Mouse (Mus musculus) testis, adult 2 months (tissue): ENCODE measurements around the gene Doc2b.

Experiments
- CTCF ChIP-seq: fragments of 200-500 bp; IDR thresholded peaks from 2 replicates; pipeline ENCODE4 v1.5.1; 2012; ENCODE audit warnings: low read depth, mild to moderate bottlenecking, inconsistent platforms, low read length, moderate library complexity; ENCODE audit not compliant: control insufficient read depth, insufficient read depth, insufficient replicate concordance
- POLR2A ChIP-seq: fragments of 200-500 bp; IDR thresholded peaks from 2 replicates; pipeline ENCODE4 v1.6.1; 2012; ENCODE audit warnings: low read depth, mild to moderate bottlenecking, inconsistent platforms, low read length, moderate library complexity; ENCODE audit not compliant: control insufficient read depth

GRCm38 (mm10) chr11:75836240-75836610 lies 40.4 kb upstream of the Doc2b start:
- TF ChIP-seq CTCF (no peak), POLR2A (no peak)
